Mouse (Mus musculus) E14TG2a.4 (cell line): ENCODE data around the gene Rbm47.

Experiments
- CTCF ChIP-seq: conservative IDR thresholded peaks from 2 replicates; pipeline ENCODE4 v1.5.1; 2014; ENCODE audit warnings: low read length
- POU5F1 ChIP-seq: IDR thresholded peaks from 2 replicates; pipeline ENCODE4 v1.6.1; 2014; ENCODE audit warnings: low read length, borderline replicate concordance

GRCm38 (mm10) chr5:66145583-66145982 is 27.3 kb downstream of the Rbm47 start:
- no peak for TF ChIP-seq CTCF
- TF ChIP-seq POU5F1 = no peak
